Mouse (Mus musculus) embryonic facial prominence, embryonic 10.5 days (tissue): ENCODE data around the gene Zfr. TPM values are rescaled to one million over a fixed set of nuclear protein-coding genes. Genes with fewer than 3 reads are reported as not detected.

Source experiments
- DNase-seq: peaks from one replicate; pipeline ENCODE4 v3.0.0-alpha.2; 2017; ENCODE audit warnings: low spot score
- H3K27ac ChIP-seq: fragments of 300-500 bp; sonication (generic); replicated peaks from 2 replicates; pipeline ENCODE4 v1.5.1; 2016; ENCODE audit warnings: mild to moderate bottlenecking
- H3K27me3 ChIP-seq: fragments of 300-500 bp; sonication (generic); replicated peaks from 2 replicates; pipeline ENCODE4 v1.6.1; 2016; ENCODE audit warnings: low read depth, mild to moderate bottlenecking; ENCODE audit not compliant: poor library complexity, severe bottlenecking
- H3K36me3 ChIP-seq: fragments of 300-500 bp; sonication (generic); replicated peaks from 2 replicates; pipeline ENCODE4 v1.6.1; 2016; ENCODE audit warnings: mild to moderate bottlenecking, moderate library complexity
- H3K4me1 ChIP-seq: fragments of 300-500 bp; sonication (generic); 2 replicates; pipeline ENCODE4 v1.6.1; 2016
- H3K4me3 ChIP-seq: fragments of 300-500 bp; sonication (generic); 2 replicates; pipeline ENCODE4 v1.5.1; 2016; ENCODE audit warnings: mild to moderate bottlenecking, moderate library complexity
- H3K9me3 ChIP-seq: fragments of 300-500 bp; sonication (generic); 2 replicates; pipeline ENCODE4 v1.6.1; 2016; ENCODE audit warnings: mild to moderate bottlenecking
- WGBS: fragments of 180-500 bp; shearing (Covaris S2); methylation state at CpG from one replicate; pipeline ENCODE4 v1.1.7; 2016; 5-methylcytosine and 5-hydroxymethylcytosine counted together
- polyA plus RNA-seq: library from polyadenylated mRNA; unstranded; fragments of >200 nt; fragmentation: Nextera tagmentation; extraction: Ambion mirVana; gene quantifications from 2 replicates; pipeline ENCODE4 v1.2.1, GENCODE M21; 2016

Gene Zfr
- polyA plus RNA-seq: 137 and 144 TPM in 2 replicates

- WGBS: under 1% methylated on average over 58 of the region's 59 CpGs
- Histone ChIP-seq H3K4me1 (peaks cover 25% of the 10 kb centered on the region), H3K36me3 (peaks cover 9% of the 10 kb centered on the region; the same call in 1 of the 2 replicates), H3K4me3 (peak within 1 kb of the TSS; percentile 99), H3K9me3 (no peaks in the 10 kb centered on the region), H3K27ac (peak within 1 kb of the TSS; percentile 99), H3K27me3 (no peaks in the 10 kb centered on the region)
- DNase-seq: peak; percentile 93
These were observed at the start of gene Zfr for GRCm38 (mm10) chr15:12117242-12118092. TSS of gene Zfr (plus strand) at chr15:12117831.

DNA sequence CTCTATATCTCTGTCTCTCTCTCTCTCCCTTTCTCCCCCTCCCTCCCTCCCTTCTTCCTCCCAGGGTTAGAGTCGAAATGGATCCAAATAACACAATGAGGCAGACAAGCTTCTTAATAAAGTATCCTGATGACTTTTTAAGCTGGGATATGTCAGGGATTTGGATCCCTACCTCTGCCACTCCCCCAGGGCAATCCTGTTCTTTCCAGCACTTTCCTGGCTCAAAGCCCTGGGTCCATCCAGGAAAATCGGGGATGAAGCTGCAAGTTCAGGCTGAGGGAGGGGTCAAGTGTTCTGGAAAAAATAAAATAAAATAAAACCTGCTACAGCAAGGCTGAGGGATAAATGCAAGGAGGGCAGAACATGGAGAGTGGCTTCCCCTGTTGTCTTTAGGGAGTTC is 49.7 kb upstream of the Zfr start:
- Histone ChIP-seq H3K4me1 (peaks cover 18% of the 10 kb centered on the region), H3K27ac (peak overlapping the region; percentile 69), H3K4me3 (no peak overlapping the region), H3K36me3 (no peaks in the 10 kb centered on the region), H3K9me3 (0 out of 2 replicates have a peak, but pooled peaks cover 4% of the 10 kb centered on the region), H3K27me3 (no peaks in the 10 kb centered on the region)
- 74% methylated on average over 2 of the region's 2 CpGs for WGBS
- DNase-seq: no peak

DNA sequence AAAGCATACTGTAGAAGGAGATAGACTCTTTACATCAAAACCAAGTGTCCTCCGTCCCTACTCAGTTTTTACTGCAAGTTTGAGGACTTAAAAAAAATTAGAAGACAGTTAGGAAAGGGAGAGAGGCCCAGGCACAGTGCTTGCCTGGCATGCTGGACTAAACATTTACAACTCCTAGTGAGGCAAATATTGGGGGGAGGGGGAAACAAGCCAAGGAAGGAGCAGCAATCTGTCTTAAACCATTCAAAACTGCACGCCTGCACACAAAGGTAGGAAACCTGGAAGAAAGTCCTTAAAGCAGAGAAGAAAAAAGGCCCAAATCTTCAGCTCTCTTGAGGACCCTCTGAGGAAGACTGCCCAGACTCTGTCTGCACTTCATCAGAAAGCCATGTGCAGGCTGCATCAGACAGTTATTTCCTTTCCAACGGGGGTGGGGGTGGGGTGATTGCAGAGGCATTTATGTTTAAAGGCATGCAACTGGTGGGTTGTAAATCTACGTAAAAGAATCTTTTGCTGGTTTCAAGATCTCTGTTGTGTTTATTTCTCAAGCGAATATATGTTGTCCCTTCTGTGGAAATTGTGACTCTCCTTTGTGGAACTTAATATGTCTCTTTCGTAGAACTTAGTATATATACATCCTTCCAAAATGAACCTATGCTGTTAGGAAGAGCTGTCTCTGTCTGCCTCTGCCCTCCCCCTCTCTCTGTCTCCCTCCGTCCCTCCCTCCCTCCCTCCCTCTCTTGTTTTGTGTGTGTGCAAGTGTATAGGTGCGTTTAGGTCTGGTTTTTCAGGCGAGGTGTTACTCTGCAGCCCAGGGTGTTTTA is 49.0 kb upstream of the Zfr start:
- H3K9me3 ChIP-seq: 0 out of 2 replicates have a peak, but pooled peaks cover 2% of the 10 kb centered on the region
- H3K27me3 ChIP-seq: no peaks in the 10 kb centered on the region
- H3K36me3 ChIP-seq: no peaks in the 10 kb centered on the region
- peaks cover 18% of the 10 kb centered on the region for H3K4me1 ChIP-seq
- H3K4me3 ChIP-seq: no peak overlapping the region
- peak overlapping the region; percentile 69 for H3K27ac ChIP-seq
- DNase-seq: peak; percentile 56
- WGBS: 60% methylated on average over 9 of the region's 9 CpGs

- H3K9me3 ChIP-seq: 0 out of 2 replicates have a peak, but pooled peaks cover 2% of the 10 kb centered on the region
- no peak for DNase-seq
- no peaks in the 10 kb centered on the region for H3K27me3 ChIP-seq
- no peak overlapping the region for H3K27ac ChIP-seq
- WGBS: 89% methylated on average over 7 of the region's 7 CpGs
- peaks cover 12% of the 10 kb centered on the region for H3K4me1 ChIP-seq
- H3K36me3 ChIP-seq: no peaks in the 10 kb centered on the region
- H3K4me3 ChIP-seq: no peak overlapping the region
These were observed 44.8 kb upstream of the Zfr start for GRCm38 (mm10) chr15:12072709-12073336.

DNA sequence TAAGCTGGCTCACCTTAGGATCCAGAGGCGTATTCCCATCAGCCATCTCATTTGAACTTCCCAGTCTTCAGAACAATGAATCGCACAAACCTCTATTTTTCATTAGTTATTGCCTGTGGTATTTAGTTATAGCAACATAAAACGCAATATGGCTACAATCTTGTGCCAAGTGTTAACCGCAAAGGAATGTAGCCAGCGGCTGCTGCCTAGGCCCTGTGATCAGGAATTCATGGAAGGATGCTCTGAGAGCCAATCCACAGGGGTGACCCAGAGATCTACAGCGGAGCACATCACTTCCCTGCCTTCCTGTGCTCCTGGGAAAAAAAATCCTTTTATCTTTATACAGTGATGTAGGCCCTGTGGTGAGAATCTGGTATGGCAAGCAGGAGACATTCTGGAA is 43.2 kb upstream of the Zfr start:
- H3K9me3 ChIP-seq: 0 out of 2 replicates have a peak, but pooled peaks cover 2% of the 10 kb centered on the region
- no peak for DNase-seq
- 95% methylated on average over 6 of the region's 6 CpGs for WGBS
- no peak overlapping the region for H3K27ac ChIP-seq
- H3K36me3 ChIP-seq: no peaks in the 10 kb centered on the region
- 0 out of 2 replicates have a peak, but pooled peaks cover 4% of the 10 kb centered on the region for H3K4me1 ChIP-seq
- H3K27me3 ChIP-seq: no peaks in the 10 kb centered on the region
- H3K4me3 ChIP-seq: no peak overlapping the region

DNA sequence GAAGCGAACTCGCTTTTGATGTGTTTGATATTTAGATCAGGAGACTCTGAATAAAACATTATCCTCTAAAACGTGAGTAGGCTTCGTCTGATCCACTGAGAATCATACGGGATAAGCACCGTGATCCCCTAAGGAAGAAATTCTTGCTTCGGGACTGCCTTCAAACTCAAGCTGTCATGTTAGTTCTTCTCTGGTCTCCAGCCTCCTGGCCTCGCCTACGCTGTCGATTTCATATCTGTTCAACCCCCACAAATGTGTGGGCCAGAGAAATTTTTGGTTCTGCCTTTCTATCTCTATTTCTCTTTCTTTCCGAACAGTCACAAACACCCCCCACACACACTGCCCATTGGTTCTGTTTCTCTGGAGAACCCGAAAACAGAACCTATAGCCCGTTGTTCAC is 35.3 kb upstream of the Zfr start:
- no peak for DNase-seq
- 92% methylated on average over 13 of the region's 13 CpGs for WGBS
- Histone ChIP-seq H3K27ac (no peak overlapping the region), H3K4me3 (no peak overlapping the region), H3K27me3 (no peaks in the 10 kb centered on the region), H3K36me3 (no peaks in the 10 kb centered on the region), H3K9me3 (no peaks in the 10 kb centered on the region), H3K4me1 (no peaks in the 10 kb centered on the region)

GRCm38 (mm10) chr15:12084164-12084563 is 33.5 kb upstream of the Zfr start:
- no peak for DNase-seq
- Histone ChIP-seq H3K27ac (no peak overlapping the region), H3K4me3 (no peak overlapping the region), H3K36me3 (no peaks in the 10 kb centered on the region), H3K27me3 (no peaks in the 10 kb centered on the region), H3K4me1 (no peaks in the 10 kb centered on the region), H3K9me3 (no peaks in the 10 kb centered on the region)
- WGBS: 82% methylated on average over 6 of the region's 6 CpGs

- Histone ChIP-seq H3K27me3 (no peaks in the 10 kb centered on the region), H3K27ac (no peak overlapping the region), H3K36me3 (no peaks in the 10 kb centered on the region), H3K4me3 (no peak overlapping the region), H3K9me3 (no peaks in the 10 kb centered on the region), H3K4me1 (no peaks in the 10 kb centered on the region)
- DNase-seq: peak; percentile 53
- 78% methylated on average over 4 of the region's 4 CpGs for WGBS
These were observed 32.8 kb upstream of the Zfr start for GRCm38 (mm10) chr15:12084859-12085258.

DNA sequence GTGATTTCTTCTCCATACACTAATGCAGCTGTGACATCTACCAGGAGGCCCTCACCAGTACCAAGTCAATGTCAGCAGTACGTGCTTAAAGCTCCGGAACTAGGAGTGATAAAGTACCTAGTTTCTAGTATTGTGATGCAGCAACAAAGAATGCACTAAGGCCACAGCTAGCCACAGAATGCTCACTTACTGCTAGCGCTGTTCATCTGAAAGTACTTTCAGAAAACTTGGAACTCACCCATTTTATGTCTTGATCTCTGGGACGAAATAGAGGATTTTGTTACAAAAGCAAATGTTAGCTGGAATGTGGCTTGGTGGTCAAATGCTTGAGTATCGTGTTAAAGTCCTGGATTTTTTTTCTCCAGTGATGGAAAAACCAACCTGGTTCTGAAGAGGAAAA is 30.0 kb upstream of the Zfr start:
- Histone ChIP-seq H3K9me3 (no peaks in the 10 kb centered on the region), H3K4me3 (no peak overlapping the region), H3K36me3 (no peaks in the 10 kb centered on the region), H3K27me3 (no peaks in the 10 kb centered on the region), H3K4me1 (no peaks in the 10 kb centered on the region), H3K27ac (no peak overlapping the region)
- DNase-seq: no peak
- 84% methylated on average over 5 of the region's 5 CpGs for WGBS

DNA sequence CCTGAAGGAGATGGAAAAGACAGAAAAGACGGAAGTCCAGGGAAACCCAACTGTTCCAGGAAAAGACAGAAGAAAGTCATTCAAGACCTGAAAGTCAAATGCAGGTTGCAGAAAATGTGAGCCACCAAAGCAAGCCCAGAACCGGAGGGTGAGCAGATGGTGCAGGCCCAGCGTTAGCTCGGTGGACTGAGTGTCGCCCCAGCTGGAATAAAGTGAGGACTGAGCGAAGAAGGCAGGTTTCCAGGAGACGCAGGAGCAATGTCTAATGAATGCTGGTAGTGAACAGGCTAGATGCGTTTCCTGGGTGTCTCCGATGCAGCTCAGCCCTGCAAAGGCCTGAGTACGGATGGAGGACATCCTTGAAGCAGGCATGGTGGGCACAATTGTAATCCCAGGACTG is 29.5 kb upstream of the Zfr start:
- no peaks in the 10 kb centered on the region for H3K4me1 ChIP-seq
- no peak for DNase-seq
- H3K36me3 ChIP-seq: no peaks in the 10 kb centered on the region
- H3K9me3 ChIP-seq: no peaks in the 10 kb centered on the region
- 89% methylated on average over 10 of the region's 10 CpGs for WGBS
- H3K27ac ChIP-seq: no peak overlapping the region
- no peaks in the 10 kb centered on the region for H3K27me3 ChIP-seq
- no peak overlapping the region for H3K4me3 ChIP-seq

DNA sequence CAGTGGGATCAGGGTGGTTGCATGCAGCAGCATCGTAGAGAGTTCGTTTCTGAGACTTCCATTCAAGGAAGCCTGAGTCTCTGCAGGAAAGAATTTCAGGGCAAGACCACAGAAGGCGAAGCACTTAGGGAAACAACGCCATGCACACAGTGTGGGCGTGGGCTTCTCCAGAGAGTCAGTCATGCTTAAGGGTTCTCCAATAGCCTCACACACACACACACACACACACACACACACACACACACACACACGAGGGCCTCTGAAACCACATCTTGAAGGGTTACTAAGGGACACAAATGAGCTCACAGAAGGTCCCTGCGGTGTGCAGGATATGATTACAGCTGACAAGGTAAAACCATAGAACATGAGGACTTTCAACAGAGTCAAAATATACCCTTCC is 27.5 kb upstream of the Zfr start:
- Histone ChIP-seq H3K27ac (no peak overlapping the region), H3K9me3 (no peaks in the 10 kb centered on the region), H3K4me1 (no peaks in the 10 kb centered on the region), H3K36me3 (no peaks in the 10 kb centered on the region), H3K27me3 (no peaks in the 10 kb centered on the region), H3K4me3 (no peak overlapping the region)
- WGBS: 86% methylated on average over 7 of the region's 7 CpGs
- no peak for DNase-seq

DNA sequence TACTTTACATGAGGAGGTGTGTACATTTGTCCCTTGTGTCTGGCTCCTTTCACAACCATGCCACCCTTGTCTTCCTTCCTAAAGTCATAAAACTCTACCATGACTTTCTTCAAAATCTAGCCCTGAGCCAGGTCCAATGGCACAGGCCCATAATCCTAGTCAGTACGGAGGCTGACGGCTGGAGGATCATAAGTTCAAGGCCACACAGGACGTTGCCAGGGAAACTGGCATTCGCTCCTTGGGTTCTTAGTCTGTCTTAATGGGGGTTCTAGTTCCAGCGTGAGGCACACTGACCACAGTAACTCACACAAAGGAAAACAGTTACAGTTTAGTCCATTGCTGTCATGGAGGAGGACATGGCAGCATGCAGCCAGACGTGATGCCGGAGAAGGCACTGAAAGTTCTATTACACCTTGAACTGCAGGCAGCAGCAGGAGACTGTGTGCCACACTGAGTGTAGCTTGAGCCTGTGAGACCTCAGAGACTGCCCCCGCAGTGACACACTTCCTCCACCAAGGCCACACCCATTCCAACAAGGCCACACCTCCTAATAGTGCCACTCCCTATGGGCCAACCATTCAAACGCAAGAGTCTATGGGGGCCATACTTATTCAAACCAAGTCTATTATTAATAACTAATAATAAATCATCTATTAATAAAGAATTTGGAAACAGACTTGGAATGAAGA is 26.5 kb upstream of the Zfr start:
- H3K27ac ChIP-seq: no peak overlapping the region
- H3K36me3 ChIP-seq: no peaks in the 10 kb centered on the region
- no peaks in the 10 kb centered on the region for H3K4me1 ChIP-seq
- WGBS: 90% methylated on average over 9 of the region's 9 CpGs
- no peak for DNase-seq
- no peaks in the 10 kb centered on the region for H3K27me3 ChIP-seq
- H3K9me3 ChIP-seq: no peaks in the 10 kb centered on the region
- no peak overlapping the region for H3K4me3 ChIP-seq
